Comparison of ENCODE assay signal across 15 mouse cellular contexts in genomic region chr3:108425624-108426018, GRCm38 (mm10). TPM values are rescaled to one million over a fixed set of nuclear protein-coding genes. Genes with fewer than 3 reads are reported as not detected.
DNase-seq lines count a peak whose midpoint lies in the region; ATAC-seq and TF ChIP-seq lines count a peak whose summit lies in the region.
"Had no signal": no experiment of that assay in that cellular context is flagged by ENCODE, and none has a peak within 500 bp of the region (broad histone marks: within the 10 kb centered on the region; RNA-seq: fewer than 3 reads in every experiment).

No protein-coding gene starts in this region.

- ATAC-seq in midbrain, embryonic 11.5 days (ENCODE audit: low FRiP score) = peak; percentile 8
- ATAC-seq in midbrain, embryonic 16.5 days = no peak
- 0 out of 2 replicates have a peak, but pooled peaks have one; percentile 3 for ATAC-seq in forebrain, embryonic 15.5 days (replicated peaks)
- ATAC-seq in midbrain, postnatal 0 days (ENCODE audit: low FRiP score) = no peak; the same call in 1 of the 2 replicates
- no peak for ATAC-seq in intestine, embryonic 16.5 days
- ATAC-seq: CD4-positive, CD25-positive, alpha-beta regulatory T cell, adult 4 months; intestine, embryonic 15.5 days had no signal

- no peak for TF ChIP-seq CTCF in midbrain, postnatal 0 days (IDR thresholded peaks at IDR 0.05)

- 72% methylated on average over 6 of the region's 6 CpGs for WGBS in midbrain, embryonic 11.5 days
- WGBS in midbrain, embryonic 16.5 days = 55% methylated on average over 6 of the region's 6 CpGs
- 70% methylated on average over 6 of the region's 6 CpGs for WGBS in forebrain, embryonic 15.5 days
- 64% methylated on average over 6 of the region's 6 CpGs for WGBS in midbrain, postnatal 0 days
- 79% methylated on average over 6 of the region's 6 CpGs for WGBS in intestine, embryonic 16.5 days

- no peaks in the 10 kb centered on the region for H3K27me3 ChIP-seq in midbrain, embryonic 11.5 days (ENCODE audit: control insufficient read depth, insufficient read depth, low read length)
- H3K27me3 ChIP-seq in midbrain, embryonic 16.5 days (ENCODE audit: control insufficient read depth, insufficient read depth, low read depth, low read length) = no peaks in the 10 kb centered on the region
- H3K27me3 ChIP-seq in forebrain, embryonic 15.5 days = no peaks in the 10 kb centered on the region
- no peaks in the 10 kb centered on the region for H3K27me3 ChIP-seq in midbrain, postnatal 0 days (ENCODE audit: insufficient read depth, low read length)
- H3K27me3 ChIP-seq in intestine, embryonic 16.5 days (replicated peaks; ENCODE audit: control insufficient read depth, insufficient read depth, low read length) = no peaks in the 10 kb centered on the region
- H3K27me3 ChIP-seq: intestine, embryonic 15.5 days; limb, embryonic 13.5 days had no signal

- H3K9me3 ChIP-seq in midbrain, embryonic 11.5 days (ENCODE audit: control insufficient read depth, low read length) = no peaks in the 10 kb centered on the region
- H3K9me3 ChIP-seq in midbrain, embryonic 16.5 days (replicated peaks; ENCODE audit: control insufficient read depth, low read length, poor library complexity, severe bottlenecking) = no peaks in the 10 kb centered on the region
- no peaks in the 10 kb centered on the region for H3K9me3 ChIP-seq in forebrain, embryonic 15.5 days
- no peaks in the 10 kb centered on the region for H3K9me3 ChIP-seq in midbrain, postnatal 0 days (ENCODE audit: low read length)
- H3K9me3 ChIP-seq in intestine, embryonic 16.5 days (ENCODE audit: control insufficient read depth, low read length) = no peaks in the 10 kb centered on the region
- H3K9me3 ChIP-seq: intestine, embryonic 15.5 days; limb, embryonic 13.5 days had no signal

- no peak overlapping the region for H3K4me2 ChIP-seq in midbrain, embryonic 11.5 days
- no peak overlapping the region for H3K4me2 ChIP-seq in midbrain, embryonic 16.5 days (ENCODE audit: low read length)
- H3K4me2 ChIP-seq in forebrain, embryonic 15.5 days (replicated peaks) = no peak overlapping the region
- H3K4me2 ChIP-seq in midbrain, postnatal 0 days (ENCODE audit: low read depth, low read length, poor library complexity, severe bottlenecking) = no peak overlapping the region
- no peak overlapping the region for H3K4me2 ChIP-seq in intestine, embryonic 16.5 days (ENCODE audit: low read depth, low read length)
- H3K4me2 ChIP-seq: intestine, embryonic 15.5 days; limb, embryonic 13.5 days had no signal

- peak overlapping the region; percentile 40 for H3K9ac ChIP-seq in midbrain, embryonic 11.5 days (ENCODE audit: low read length)
- no peak overlapping the region for H3K9ac ChIP-seq in midbrain, embryonic 16.5 days (ENCODE audit: low read depth, low read length)
- H3K9ac ChIP-seq in forebrain, embryonic 15.5 days (replicated peaks) = no peak overlapping the region; the same call in 1 of the 2 replicates
- H3K9ac ChIP-seq in midbrain, postnatal 0 days (replicated peaks; ENCODE audit: low read length, poor library complexity, severe bottlenecking) = no peak overlapping the region
- H3K9ac ChIP-seq in intestine, embryonic 16.5 days (ENCODE audit: low read depth, low read length) = no peak overlapping the region
- H3K9ac ChIP-seq: intestine, embryonic 15.5 days; limb, embryonic 13.5 days had no signal

- no peak overlapping the region for H3K4me3 ChIP-seq in midbrain, embryonic 11.5 days (ENCODE audit: low read depth, low read length)
- no peak overlapping the region for H3K4me3 ChIP-seq in midbrain, embryonic 16.5 days (ENCODE audit: low read depth, low read length)
- H3K4me3 ChIP-seq in forebrain, embryonic 15.5 days = no peak overlapping the region
- H3K4me3 ChIP-seq in midbrain, postnatal 0 days (ENCODE audit: low read depth, low read length) = no peak overlapping the region
- no peak overlapping the region for H3K4me3 ChIP-seq in intestine, embryonic 16.5 days (ENCODE audit: low read length)
- H3K4me3 ChIP-seq: intestine, embryonic 15.5 days; limb, embryonic 13.5 days had no signal

- peak overlapping the region; percentile 82 for H3K27ac ChIP-seq in midbrain, embryonic 11.5 days (ENCODE audit: low read depth, low read length)
- no peak overlapping the region; the same call in 1 of the 2 replicates for H3K27ac ChIP-seq in midbrain, embryonic 16.5 days (ENCODE audit: low read length)
- H3K27ac ChIP-seq in forebrain, embryonic 15.5 days (replicated peaks) = peak overlapping the region; percentile 80
- H3K27ac ChIP-seq in midbrain, postnatal 0 days (ENCODE audit: low read depth, low read length) = 0 out of 2 replicates have a peak overlapping the region, but pooled peaks have one; percentile 9
- no peak overlapping the region for H3K27ac ChIP-seq in intestine, embryonic 16.5 days (ENCODE audit: low read length)
- H3K27ac ChIP-seq: intestine, embryonic 15.5 days; limb, embryonic 13.5 days had no signal

- no peak for DNase-seq in midbrain, embryonic 11.5 days (ENCODE audit: low spot score, missing footprints)
- DNase-seq in midbrain, postnatal 0 days (ENCODE audit: low spot score) = no peak
- no peak for DNase-seq in testis, postnatal 10 days (ENCODE audit: low spot score)
- DNase-seq in gastrocnemius, adult 8-10 months (ENCODE audit: low spot score in 2 of 2) = no peak
- DNase-seq: adrenal gland, postnatal 36 days; cerebellum, postnatal 25 days; heart, postnatal 10 days; kidney, postnatal 10 days; thymus, postnatal 4 days had no signal

- peaks cover 38% of the 10 kb centered on the region for H3K4me1 ChIP-seq in midbrain, embryonic 11.5 days (ENCODE audit: control insufficient read depth, insufficient read depth, low read length)
- H3K4me1 ChIP-seq in midbrain, embryonic 16.5 days (ENCODE audit: control insufficient read depth, insufficient read depth, low read length) = peaks cover 18% of the 10 kb centered on the region
- H3K4me1 ChIP-seq in forebrain, embryonic 15.5 days = peaks cover 32% of the 10 kb centered on the region
- peaks cover 5% of the 10 kb centered on the region; the same call in 1 of the 2 replicates for H3K4me1 ChIP-seq in midbrain, postnatal 0 days (ENCODE audit: insufficient read depth, low read length)
- peaks cover 7% of the 10 kb centered on the region for H3K4me1 ChIP-seq in intestine, embryonic 16.5 days (ENCODE audit: control insufficient read depth, insufficient read depth, low read length)

- peaks cover 24% of the 10 kb centered on the region for H3K36me3 ChIP-seq in midbrain, embryonic 11.5 days (ENCODE audit: control insufficient read depth, insufficient read depth, low read length)
- peaks cover 30% of the 10 kb centered on the region for H3K36me3 ChIP-seq in midbrain, embryonic 16.5 days (ENCODE audit: control insufficient read depth, insufficient read depth, low read length)
- peaks cover 48% of the 10 kb centered on the region for H3K36me3 ChIP-seq in forebrain, embryonic 15.5 days
- peaks cover 43% of the 10 kb centered on the region for H3K36me3 ChIP-seq in midbrain, postnatal 0 days (ENCODE audit: insufficient read depth, low read length)
- H3K36me3 ChIP-seq in intestine, embryonic 16.5 days (ENCODE audit: control insufficient read depth, insufficient read depth, low read length) = peaks cover 23% of the 10 kb centered on the region

RNA-seq across cellular contexts. Expression of gene Celsr2, which starts 10.3 kb away (rescaled TPM):
- polyA plus RNA-seq in midbrain, embryonic 11.5 days (2014; fragmentation: Nextera tagmentation; extraction: Ambion mirVana) = 61.9 and 65.2 TPM in 2 replicates
- 27.9 and 33.2 TPM in 2 replicates for polyA plus RNA-seq in midbrain, embryonic 16.5 days (2015; fragmentation: Nextera tagmentation; extraction: Ambion mirVana)
- 49.1 and 52.8 TPM in 2 replicates for polyA plus RNA-seq in forebrain, embryonic 15.5 days (2015; fragmentation: Nextera tagmentation; extraction: Ambion mirVana)
- 68.5 and 83.4 TPM in 2 replicates for total RNA-seq in midbrain, postnatal 0 days (2014; rRNA removed)
- 19.0 and 24.4 TPM in 2 replicates for polyA plus RNA-seq in midbrain, postnatal 0 days (2015; fragmentation: Nextera tagmentation; extraction: Ambion mirVana)
- polyA plus RNA-seq in intestine, embryonic 16.5 days (2015; fragmentation: Nextera tagmentation; extraction: Ambion mirVana) = 2.6 and 3.0 TPM in 2 replicates
- total RNA-seq in gastrocnemius, adult 8-10 months (2022) = 10 to 100 TPM in 2 of 4 experiments, 1 to 10 TPM in 2; 8.9 to 12.5 (median 9.6) TPM

RNA-seq across cellular contexts. Expression of gene Sars, which starts 19.4 kb away (rescaled TPM):
- 196 and 213 TPM in 2 replicates for polyA plus RNA-seq in midbrain, embryonic 11.5 days (2014; fragmentation: Nextera tagmentation; extraction: Ambion mirVana)
- polyA plus RNA-seq in midbrain, embryonic 16.5 days (2015; fragmentation: Nextera tagmentation; extraction: Ambion mirVana) = 217 and 220 TPM in 2 replicates
- polyA plus RNA-seq in forebrain, embryonic 15.5 days (2015; fragmentation: Nextera tagmentation; extraction: Ambion mirVana) = 221 and 222 TPM in 2 replicates
- total RNA-seq in midbrain, postnatal 0 days (2014; rRNA removed) = 160 and 163 TPM in 2 replicates
- polyA plus RNA-seq in midbrain, postnatal 0 days (2015; fragmentation: Nextera tagmentation; extraction: Ambion mirVana) = 223 and 225 TPM in 2 replicates
- 166 and 168 TPM in 2 replicates for polyA plus RNA-seq in intestine, embryonic 16.5 days (2015; fragmentation: Nextera tagmentation; extraction: Ambion mirVana)
- total RNA-seq in gastrocnemius, adult 8-10 months (2022) = 100 to 1,000 TPM; 106 to 124 (median 111) TPM

RNA-seq across cellular contexts. Expression of gene Psrc1, which starts 42.0 kb away (rescaled TPM):
- polyA plus RNA-seq in midbrain, embryonic 11.5 days (2014; fragmentation: Nextera tagmentation; extraction: Ambion mirVana) = 59.3 and 68.1 TPM in 2 replicates
- polyA plus RNA-seq in midbrain, embryonic 16.5 days (2015; fragmentation: Nextera tagmentation; extraction: Ambion mirVana) = 3.9 and 5.2 TPM in 2 replicates
- 35.6 and 41.5 TPM in 2 replicates for polyA plus RNA-seq in forebrain, embryonic 15.5 days (2015; fragmentation: Nextera tagmentation; extraction: Ambion mirVana)
- total RNA-seq in midbrain, postnatal 0 days (2014; rRNA removed) = 4.8 and 5.6 TPM in 2 replicates
- polyA plus RNA-seq in midbrain, postnatal 0 days (2015; fragmentation: Nextera tagmentation; extraction: Ambion mirVana) = 1.8 and 3.2 TPM in 2 replicates
- 22.1 and 26.1 TPM in 2 replicates for polyA plus RNA-seq in intestine, embryonic 16.5 days (2015; fragmentation: Nextera tagmentation; extraction: Ambion mirVana)
- not detected for total RNA-seq in gastrocnemius, adult 8-10 months (2022)

Comparison
In these comparisons a context has a peak if more than half of its experiments do, and no peak if none do; other contexts are left out.
1. ATAC-seq: peak in midbrain, embryonic 11.5 days (single experiment) and forebrain, embryonic 15.5 days (single experiment); none in midbrain, embryonic 16.5 days (single experiment), midbrain, postnatal 0 days (single experiment) and intestine, embryonic 16.5 days (single experiment).
2. H3K27ac ChIP-seq: peak in midbrain, embryonic 11.5 days (single experiment), forebrain, embryonic 15.5 days (single experiment) and midbrain, postnatal 0 days (single experiment); none in midbrain, embryonic 16.5 days (single experiment) and intestine, embryonic 16.5 days (single experiment).